Mouse (Mus musculus) bone marrow macrophage, adult 2 months (primary cell): ENCODE measurements around the gene Stk11ip. TPM values are rescaled to one million over a fixed set of nuclear protein-coding genes. Genes with fewer than 3 reads are reported as not detected.

ENCODE experiments used
- H3K27ac ChIP-seq: 2 replicates; pipeline ENCODE4 v1.5.1; 2012; ENCODE audit warnings: low read depth, low read length; ENCODE audit not compliant: insufficient read depth
- H3K4me1 ChIP-seq: 2 replicates; pipeline ENCODE4 v1.6.1; 2012; ENCODE audit warnings: low read length; ENCODE audit not compliant: control insufficient read depth, insufficient read depth
- H3K4me3 ChIP-seq: 2 replicates; pipeline ENCODE4 v1.5.1; 2012; ENCODE audit warnings: mild to moderate bottlenecking, low read length, moderate library complexity; ENCODE audit not compliant: insufficient read depth
- CTCF ChIP-seq: IDR thresholded peaks from 2 replicates; pipeline ENCODE4 v1.5.1; 2012; ENCODE audit warnings: low read depth, mild to moderate bottlenecking, low read length, moderate library complexity
- POLR2A ChIP-seq: IDR thresholded peaks from 2 replicates; pipeline ENCODE4 v1.6.1; 2012; ENCODE audit warnings: mild to moderate bottlenecking, low read depth, low read length, borderline replicate concordance
- polyA plus RNA-seq: library from polyadenylated mRNA; stranded (reverse); fragments of >200 nt; gene quantifications from 2 replicates; pipeline ENCODE4 v1.2.4, GENCODE M21; 2012; ENCODE audit not compliant: missing spikeins, insufficient read depth, insufficient read length

The Stk11ip gene
- polyA plus RNA-seq, 1 experiment, result 49.3 TPM

DNA sequence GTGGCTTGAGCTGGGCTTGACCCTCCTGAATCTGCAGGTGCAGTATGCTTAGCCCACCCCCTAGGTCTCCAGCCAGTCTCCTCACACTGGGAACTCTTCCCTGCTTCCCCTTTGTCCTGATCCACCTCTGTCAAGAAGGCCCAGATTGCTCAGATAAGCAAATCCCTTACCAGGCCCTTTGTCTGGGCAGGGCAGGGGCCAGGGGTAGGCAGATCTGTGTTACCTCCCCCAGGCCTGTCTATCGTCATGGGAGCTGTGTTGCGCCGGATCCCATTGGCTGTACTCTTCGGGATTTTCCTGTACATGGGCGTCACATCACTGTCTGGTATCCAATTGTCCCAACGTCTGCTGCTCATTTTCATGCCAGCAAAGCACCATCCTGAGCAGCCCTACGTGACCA is 35.7 kb downstream of the Stk11ip start:
- TF ChIP-seq CTCF (no peak), POLR2A (no peak)
- Histone ChIP-seq H3K27ac (no peak overlapping the region), H3K4me3 (no peak overlapping the region), H3K4me1 (peaks cover 6% of the 10 kb centered on the region)

DNA sequence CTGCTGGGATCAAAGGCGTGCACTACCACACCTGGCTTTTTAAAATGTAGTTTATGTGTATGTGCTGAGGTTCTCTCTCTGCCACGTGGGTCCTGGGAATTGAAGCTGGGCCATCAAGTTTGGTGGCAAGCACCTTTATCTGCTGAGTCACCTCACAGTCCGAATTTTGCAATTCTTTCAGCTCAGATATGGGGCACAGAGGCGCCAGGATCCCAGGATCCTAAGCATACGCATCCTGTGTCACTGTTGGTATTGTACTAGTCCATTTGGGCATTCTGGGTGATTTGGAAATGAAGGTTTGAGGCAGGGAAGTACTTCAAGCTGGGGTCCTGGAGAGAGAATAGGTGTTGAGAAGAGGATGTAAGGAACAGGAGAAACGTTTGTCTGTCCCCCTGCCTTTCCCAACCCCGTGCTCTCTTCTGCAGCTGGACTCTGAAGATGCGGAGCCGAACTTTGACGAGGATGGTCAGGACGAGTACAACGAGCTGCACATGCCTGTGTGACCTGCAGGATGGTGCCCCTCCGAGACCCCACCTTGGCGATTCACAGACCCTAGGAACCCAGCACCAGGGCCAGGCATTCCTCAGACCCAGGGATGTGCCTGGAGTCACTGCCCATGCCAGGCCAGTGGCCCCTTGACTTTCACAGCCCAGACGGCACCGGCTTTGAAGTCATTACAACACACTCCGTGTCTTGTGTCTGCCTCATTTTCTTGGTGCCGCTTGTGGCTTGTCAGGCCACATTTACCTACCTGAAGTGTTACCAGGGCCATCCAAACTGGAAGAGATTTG is 37.3 kb downstream of the Stk11ip start:
- H3K4me3 ChIP-seq, result no peak overlapping the region
- peaks cover 6% of the 10 kb centered on the region for H3K4me1 ChIP-seq
- TF ChIP-seq POLR2A, result no peak
- no peak for TF ChIP-seq CTCF
- H3K27ac ChIP-seq, result no peak overlapping the region

DNA sequence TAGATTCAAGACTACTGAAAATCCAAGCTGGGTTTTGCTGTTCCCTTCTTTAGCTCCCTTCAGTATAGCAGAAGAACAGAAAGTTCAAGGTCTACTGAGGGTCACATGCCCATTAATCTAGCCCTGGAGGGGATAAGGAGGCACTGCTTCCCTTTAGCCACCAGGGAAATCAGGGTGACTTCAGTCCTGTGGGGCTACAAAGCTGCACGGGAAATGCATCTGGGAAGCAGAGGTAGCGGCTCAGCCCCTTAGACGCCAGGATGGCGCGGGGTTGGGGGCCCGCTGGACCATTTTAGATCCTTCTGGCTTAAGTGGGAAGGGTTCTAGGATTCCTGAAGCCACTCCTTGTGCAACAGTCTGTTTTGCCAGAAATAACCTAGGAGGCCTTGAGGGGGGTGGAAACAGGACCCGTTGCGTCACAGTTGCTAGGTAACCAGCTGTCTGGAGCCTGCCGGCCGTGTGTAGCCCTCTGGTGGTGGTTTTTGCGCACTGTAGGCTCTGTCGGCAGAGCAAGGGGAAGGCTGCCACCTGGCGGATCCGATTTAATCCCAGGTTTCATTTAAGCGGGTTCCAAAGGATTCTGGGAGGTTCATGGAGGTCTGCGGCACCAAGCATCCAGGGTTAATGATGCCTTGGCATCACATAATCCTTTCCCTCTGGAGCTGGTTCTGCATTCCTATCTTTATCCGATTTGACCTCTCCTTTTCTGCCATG is 38.0 kb downstream of the Stk11ip start:
- Histone ChIP-seq H3K4me3 (no peak overlapping the region; the same call in 1 of the 2 replicates), H3K27ac (no peak overlapping the region), H3K4me1 (peaks cover 6% of the 10 kb centered on the region)
- TF ChIP-seq POLR2A, result no peak
- TF ChIP-seq CTCF, result peak; percentile 99

DNA sequence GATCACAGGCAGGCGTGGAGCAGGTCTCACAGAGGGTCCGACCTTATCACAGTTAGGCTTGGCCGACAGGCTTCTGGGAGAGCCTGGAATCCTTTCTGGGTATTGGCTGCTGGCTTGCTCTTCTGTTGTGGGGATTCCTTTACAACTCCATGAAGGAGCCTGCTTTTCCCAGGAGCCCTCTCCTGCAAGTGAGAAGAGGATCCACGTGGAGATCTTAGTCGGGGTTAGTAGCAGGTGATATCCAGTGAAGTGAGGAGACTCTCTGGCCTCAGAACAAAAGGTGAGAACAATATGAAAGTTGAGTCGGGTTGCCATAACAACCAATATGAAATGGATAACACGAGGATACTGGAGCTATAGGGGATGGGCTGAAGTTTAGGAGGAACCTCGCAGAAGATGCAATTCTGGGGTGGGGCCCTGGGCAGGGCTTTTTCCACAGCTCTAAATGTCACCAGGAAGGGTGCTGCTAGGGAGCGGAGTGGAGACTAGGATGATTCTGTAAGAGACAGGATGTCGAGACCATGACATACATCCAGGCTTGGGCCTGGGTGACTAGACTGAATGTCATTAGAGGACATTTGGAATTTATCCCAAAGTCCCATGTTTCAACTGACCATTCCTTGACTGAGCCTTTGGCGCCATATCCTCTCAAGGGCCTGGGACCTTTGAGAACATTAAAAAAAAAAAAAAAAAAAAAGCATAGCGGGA is 39.0 kb downstream of the Stk11ip start:
- Histone ChIP-seq H3K4me3 (no peak overlapping the region), H3K27ac (no peak overlapping the region), H3K4me1 (peaks cover 6% of the 10 kb centered on the region)
- TF ChIP-seq POLR2A (no peak), CTCF (no peak)

DNA sequence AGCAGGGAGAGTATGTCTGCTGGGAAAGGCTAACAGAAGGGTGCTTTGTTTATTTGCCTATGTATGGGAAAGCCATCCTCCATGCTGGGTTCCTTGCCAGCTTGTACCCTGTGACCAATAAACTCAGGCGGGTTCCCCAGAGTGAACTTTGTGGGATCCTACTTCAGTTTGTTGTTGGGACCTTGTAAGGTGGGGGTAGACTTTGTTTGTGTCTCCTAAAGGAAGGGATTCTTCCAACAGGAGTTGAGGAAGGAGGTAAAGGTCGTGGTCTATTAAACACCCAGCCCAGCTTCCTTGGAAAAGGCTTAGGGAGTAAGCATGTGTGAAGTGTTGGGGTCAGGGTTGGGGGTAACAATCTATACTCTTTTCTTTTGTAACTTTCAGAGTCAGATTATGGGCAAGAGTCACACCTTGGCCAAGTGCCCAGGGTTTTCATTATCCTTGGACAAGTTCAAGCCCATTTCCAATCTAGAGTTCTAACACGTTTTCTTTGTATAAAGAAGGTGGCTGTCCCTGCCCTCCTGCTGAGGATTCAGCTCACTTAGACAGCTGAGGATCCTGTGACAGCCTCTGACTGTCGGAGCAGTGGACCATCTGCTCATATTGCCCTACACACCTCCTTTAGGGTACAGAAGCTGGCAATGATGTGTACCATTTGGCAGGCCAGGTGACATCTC is 40.0 kb downstream of the Stk11ip start:
- no peak for TF ChIP-seq CTCF
- TF ChIP-seq POLR2A, result no peak
- H3K4me1 ChIP-seq, result peaks cover 10% of the 10 kb centered on the region
- no peak overlapping the region for H3K4me3 ChIP-seq
- no peak overlapping the region for H3K27ac ChIP-seq

DNA sequence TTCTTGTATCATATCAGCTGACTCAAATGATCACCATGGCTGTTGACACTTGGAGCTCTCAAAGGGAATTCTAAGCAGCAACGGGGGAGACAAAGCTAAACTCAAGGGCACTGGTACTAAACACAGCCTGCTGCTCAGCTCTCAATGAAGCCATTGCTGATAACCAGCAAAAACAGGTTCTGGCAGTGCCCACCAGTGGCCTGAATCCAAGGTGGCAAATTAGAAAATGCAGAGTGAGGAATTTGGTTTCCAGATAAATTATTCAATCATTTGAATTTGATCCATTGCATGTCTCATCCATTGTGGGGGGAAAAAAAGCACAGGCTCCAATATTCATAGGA is 40.5 kb downstream of the Stk11ip start:
- Histone ChIP-seq H3K4me3 (no peak overlapping the region), H3K4me1 (peaks cover 10% of the 10 kb centered on the region), H3K27ac (no peak overlapping the region)
- TF ChIP-seq CTCF (no peak), POLR2A (no peak)

DNA sequence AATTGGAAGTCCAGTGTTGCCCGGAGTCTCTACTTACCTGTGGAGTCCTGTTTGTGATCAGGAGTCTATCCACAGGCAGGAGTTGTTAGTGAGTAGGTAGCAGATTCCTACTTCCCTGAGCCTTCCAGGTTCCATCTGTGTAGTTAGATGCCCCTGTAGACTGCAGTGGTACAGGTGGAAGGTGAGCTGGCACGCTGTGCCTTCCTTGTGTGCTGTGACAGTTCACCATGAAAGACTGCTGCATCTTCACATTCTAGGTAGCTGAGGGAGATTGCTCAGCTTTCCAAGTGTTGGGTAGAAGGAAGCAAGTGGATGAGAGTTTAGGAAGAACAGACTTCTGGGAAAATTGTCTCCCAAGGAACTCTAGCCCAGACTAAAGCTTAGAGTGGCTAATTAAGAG is 42.8 kb downstream of the Stk11ip start:
- no peak overlapping the region for H3K27ac ChIP-seq
- no peak for TF ChIP-seq CTCF
- no peak for TF ChIP-seq POLR2A
- H3K4me1 ChIP-seq, result peaks cover 8% of the 10 kb centered on the region
- no peak overlapping the region for H3K4me3 ChIP-seq

DNA sequence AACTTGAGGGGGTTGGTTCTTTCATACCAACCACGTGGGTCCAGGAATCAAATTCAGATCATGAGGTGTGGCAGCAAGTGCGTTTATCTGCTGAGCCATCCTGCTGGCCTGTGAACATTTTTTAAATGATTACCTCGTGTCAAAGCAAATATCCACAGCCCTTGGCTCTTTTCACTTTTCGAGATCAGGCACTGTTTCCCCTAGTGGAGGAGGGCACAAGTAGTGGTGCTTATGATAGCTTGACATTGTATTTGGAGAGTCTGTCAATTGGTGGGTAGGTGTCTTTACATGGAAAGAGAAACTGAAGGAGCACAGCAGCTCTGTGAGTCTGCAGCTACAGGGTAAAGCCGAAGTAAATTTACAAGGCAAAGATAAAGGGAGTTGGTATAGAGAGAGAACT is 43.6 kb downstream of the Stk11ip start:
- TF ChIP-seq POLR2A (no peak), CTCF (no peak)
- Histone ChIP-seq H3K4me1 (peaks cover 5% of the 10 kb centered on the region), H3K4me3 (no peak overlapping the region), H3K27ac (no peak overlapping the region)

DNA sequence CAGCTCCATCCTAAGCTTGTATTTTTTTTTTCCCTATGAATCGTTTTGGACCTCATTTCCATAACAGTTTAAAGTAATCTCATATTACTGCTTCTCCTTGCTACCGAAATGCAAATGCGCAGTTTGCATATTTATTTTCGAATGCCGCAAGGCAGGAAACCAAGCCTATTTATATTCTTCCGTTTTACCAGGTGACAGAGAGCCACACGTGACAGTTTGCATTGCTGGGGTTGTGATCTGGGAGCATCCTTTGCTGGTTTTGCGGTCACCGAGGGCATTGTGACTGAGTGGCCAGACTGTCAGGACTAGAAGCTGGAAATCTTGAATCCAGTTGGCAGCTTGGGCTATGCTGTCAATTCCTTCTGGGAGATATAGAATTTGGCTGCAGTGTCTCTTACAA is 44.3 kb downstream of the Stk11ip start:
- TF ChIP-seq POLR2A, result no peak
- TF ChIP-seq CTCF, result no peak
- Histone ChIP-seq H3K4me3 (no peak overlapping the region), H3K27ac (no peak overlapping the region), H3K4me1 (peaks cover 5% of the 10 kb centered on the region)

DNA sequence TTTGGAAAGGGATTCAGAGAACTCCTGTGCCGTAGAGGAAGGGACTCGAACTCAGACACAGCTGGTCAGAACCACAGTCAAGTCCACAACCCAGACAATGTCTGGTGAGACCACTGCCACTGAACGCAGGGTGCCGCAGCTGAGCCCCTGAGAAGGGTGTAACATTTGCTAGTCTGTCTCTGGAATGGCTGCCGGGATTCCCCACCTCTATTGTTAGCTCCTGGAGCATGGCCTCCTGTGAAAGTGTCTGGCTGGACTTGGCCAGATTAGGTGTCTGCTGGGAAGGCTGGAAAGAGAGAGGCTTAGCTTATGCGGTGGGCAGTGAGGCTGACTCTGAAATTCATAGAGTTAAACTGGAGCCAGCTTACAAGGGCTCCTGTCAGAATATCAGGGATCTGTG is 49.1 kb downstream of the Stk11ip start:
- no peak for TF ChIP-seq POLR2A
- no peak for TF ChIP-seq CTCF
- Histone ChIP-seq H3K4me1 (peaks cover 5% of the 10 kb centered on the region), H3K27ac (no peak overlapping the region), H3K4me3 (no peak overlapping the region)
